Mouse (Mus musculus) liver, embryonic 14.5 days (tissue): ENCODE results near the gene Tmc8. TPM values are rescaled to one million over a fixed set of nuclear protein-coding genes. Genes with fewer than 3 reads are reported as not detected.

Source experiments
- ATAC-seq: fragments of 200-750 bp; cut with Nextera tagmentation; 2 replicates; pipeline ENCODE4 v1.8.0; 2017; ENCODE audit warnings: moderate number of reproducible peaks, mild to moderate bottlenecking, moderate library complexity; ENCODE audit not compliant: insufficient read depth
- DNase-seq, 3 experiments: peaks; one replicate each; pipeline ENCODE4 v3.0.0-alpha.2; 2012 to 2013; ENCODE audit warnings: low read depth in 3 of 3, low spot score in 3 of 3
- H3K27ac ChIP-seq: fragments of 300-500 bp; sonication (generic); 2 replicates; pipeline ENCODE4 v1.5.1; 2014; ENCODE audit warnings: moderate library complexity, mild to moderate bottlenecking, control low read depth, inconsistent platforms
- H3K27me3 ChIP-seq: fragments of 300-500 bp; sonication (generic); 2 replicates; pipeline ENCODE4 v1.6.1; 2014; ENCODE audit warnings: mild to moderate bottlenecking, low read length, moderate library complexity; ENCODE audit not compliant: control insufficient read depth, insufficient read depth
- H3K36me3 ChIP-seq: fragments of 300-500 bp; sonication (generic); replicated peaks from 2 replicates; pipeline ENCODE4 v1.6.1; 2014; ENCODE audit warnings: low read depth; ENCODE audit not compliant: control insufficient read depth, insufficient read depth
- H3K4me1 ChIP-seq, 2 experiments: fragments of 200-500 bp in 1 of 2; fragments of 300-500 bp in 1 of 2; sonication (generic) in 1 of 2; replicated peaks; 2 replicates each; pipeline ENCODE4 v1.6.1; 2012 to 2014; ENCODE audit warnings: antibody characterized with exemption in 1 of 2, inconsistent platforms in 1 of 2, low read length in 1 of 2; ENCODE audit not compliant: control insufficient read depth in 2 of 2, insufficient read depth in 2 of 2
- H3K4me2 ChIP-seq: fragments of 300-500 bp; sonication (generic); 2 replicates; pipeline ENCODE4 v1.6.1; 2014; ENCODE audit warnings: low read depth, mild to moderate bottlenecking, control low read depth, moderate library complexity
- H3K4me3 ChIP-seq, 2 experiments: fragments of 200-500 bp in 1 of 2; fragments of 300-500 bp in 1 of 2; sonication (generic) in 1 of 2; 2 replicates each; pipeline ENCODE4 v1.5.1; 2012 to 2014; ENCODE audit warnings: low read depth in 2 of 2, low read length in 2 of 2, mild to moderate bottlenecking in 2 of 2, control low read depth in 1 of 2, inconsistent platforms in 1 of 2, moderate library complexity in 1 of 2; ENCODE audit not compliant: insufficient read depth in 1 of 2
- H3K9ac ChIP-seq: fragments of 300-500 bp; sonication (generic); replicated peaks from 2 replicates; pipeline ENCODE4 v1.6.1; 2014; ENCODE audit warnings: mild to moderate bottlenecking, control low read depth, moderate library complexity
- H3K9me3 ChIP-seq: fragments of 300-500 bp; sonication (generic); 2 replicates; pipeline ENCODE4 v1.6.1; 2016; ENCODE audit warnings: low read length, mixed read lengths; ENCODE audit not compliant: control insufficient read depth
- CTCF ChIP-seq: IDR thresholded peaks from 2 replicates; pipeline ENCODE4 v1.5.1; 2016; ENCODE audit warnings: antibody characterized with exemption, low read depth, control low read depth
- EP300 ChIP-seq: IDR thresholded peaks from 2 replicates; pipeline ENCODE4 v1.6.1; 2016; ENCODE audit warnings: antibody characterized with exemption, low read depth
- WGBS: fragments of 180-500 bp; shearing (Covaris S2); extraction: QIAGEN DNeasy Blood & Tissue Kit; methylation state at CpG from one replicate; pipeline ENCODE4 v1.1.7; 2014; ENCODE audit not compliant: insufficient replicate concordance; 5-methylcytosine and 5-hydroxymethylcytosine counted together
- polyA plus RNA-seq, 2 experiments: library from polyadenylated mRNA; depleted of rRNA in 1 of 2; stranded (reverse) in 1 of 2; unstranded in 1 of 2; fragments of >200 nt; fragmentation: Nextera tagmentation in 1 of 2; extraction: Ambion mirVana in 1 of 2; gene quantifications; 2 replicates each; pipeline versions ENCODE4 v1.2.1 to v1.2.3; 2012 to 2014

Gene Tmc8
- polyA plus RNA-seq, 2 experiments: 9.9 to 29.8 TPM

GRCm38 (mm10) chr11:117770407-117770806, 11.5 kb upstream of the Tmc8 start:
- DNase-seq (no peak), ATAC-seq (no peak)
- no peak for TF ChIP-seq EP300
- no peak for TF ChIP-seq CTCF
- no peaks in the 10 kb centered on the region for H3K4me1 ChIP-seq
- H3K36me3 ChIP-seq: peaks cover 83% of the 10 kb centered on the region
- no peak overlapping the region for H3K4me3 ChIP-seq
- 90% methylated on average over 10 of the region's 10 CpGs for WGBS
- H3K9me3 ChIP-seq: no peaks in the 10 kb centered on the region
- no peaks in the 10 kb centered on the region for H3K27me3 ChIP-seq
- no peak overlapping the region for H3K9ac ChIP-seq
- H3K27ac ChIP-seq: no peak overlapping the region
- no peak overlapping the region for H3K4me2 ChIP-seq

GRCm38 (mm10) chr11:117772352-117772751, 9.5 kb upstream of the Tmc8 start:
- DNase-seq: no peak
- H3K4me3 ChIP-seq: no peak overlapping the region
- H3K9me3 ChIP-seq: no peaks in the 10 kb centered on the region
- peaks cover 84% of the 10 kb centered on the region for H3K36me3 ChIP-seq
- H3K27me3 ChIP-seq: no peaks in the 10 kb centered on the region
- WGBS: 92% methylated on average over 7 of the region's 7 CpGs
- TF ChIP-seq CTCF: no peak
- TF ChIP-seq EP300: no peak
- no peak overlapping the region for H3K9ac ChIP-seq
- no peak for ATAC-seq
- no peak overlapping the region for H3K27ac ChIP-seq
- no peaks in the 10 kb centered on the region for H3K4me1 ChIP-seq
- H3K4me2 ChIP-seq: no peak overlapping the region

- DNase-seq (no peak), ATAC-seq (no peak)
- 93% methylated on average over 10 of the region's 10 CpGs for WGBS
- no peak overlapping the region for H3K4me3 ChIP-seq
- no peak overlapping the region for H3K27ac ChIP-seq
- H3K27me3 ChIP-seq: no peaks in the 10 kb centered on the region
- H3K36me3 ChIP-seq: peaks cover 80% of the 10 kb centered on the region
- no peak overlapping the region for H3K4me2 ChIP-seq
- H3K4me1 ChIP-seq: peaks cover 8 to 9% of the 10 kb centered on the region in 2 experiments; a peak in 3 of 4 replicates
- TF ChIP-seq EP300: no peak
- no peak for TF ChIP-seq CTCF
- no peak overlapping the region for H3K9ac ChIP-seq
- no peaks in the 10 kb centered on the region for H3K9me3 ChIP-seq
Observed at GRCm38 (mm10) chr11:117774925-117775324, 7.0 kb upstream of the Tmc8 start.

- H3K36me3 ChIP-seq: peaks cover 74% of the 10 kb centered on the region
Observed at GRCm38 (mm10) chr11:117775540-117775939, 6.3 kb upstream of the Tmc8 start.

GRCm38 (mm10) chr11:117776085-117776792, 5.6 kb upstream of the Tmc8 start:
- Histone ChIP-seq H3K9ac (no peak overlapping the region), H3K36me3 (peaks cover 67% of the 10 kb centered on the region), H3K27me3 (no peaks in the 10 kb centered on the region), H3K27ac (no peak overlapping the region), H3K9me3 (no peaks in the 10 kb centered on the region), H3K4me2 (no peak overlapping the region), H3K4me1 (peaks cover 8 to 12% of the 10 kb centered on the region in 2 experiments; a peak in 3 of 4 replicates), H3K4me3 (no peak overlapping the region)
- DNase-seq: no peak
- no peak for ATAC-seq
- WGBS: 92% methylated on average over 14 of the region's 14 CpGs
- TF ChIP-seq EP300 (no peak), CTCF (no peak)

More at GRCm38 (mm10) chr11:117775540-117775939, 6.3 kb upstream of the Tmc8 start:
- peaks cover 8 to 9% of the 10 kb centered on the region in 2 experiments; a peak in 3 of 4 replicates for H3K4me1 ChIP-seq
- H3K9ac ChIP-seq: no peak overlapping the region
- no peak overlapping the region for H3K4me2 ChIP-seq
- 0 out of 2 replicates have a peak, but pooled peaks have one; percentile 12 for TF ChIP-seq CTCF
- TF ChIP-seq EP300: no peak
- H3K27ac ChIP-seq: no peak overlapping the region
- 75% methylated on average over 13 of the region's 13 CpGs for WGBS
- no peaks in the 10 kb centered on the region for H3K27me3 ChIP-seq
- H3K9me3 ChIP-seq: no peaks in the 10 kb centered on the region
- DNase-seq: no peak
- H3K4me3 ChIP-seq: no peak overlapping the region
- ATAC-seq: no peak
